Mouse (Mus musculus) spleen, postnatal 14 days (tissue): ENCODE measurements around the gene Kdm2b.
A peak's percentile ranks its signal among the peaks of the same experiment; 100 is the strongest.
"Not testable (repeated sequence)": the region's sequence is repeated elsewhere in the genome, so short reads cannot be mapped to it uniquely, and the experiment has no call there.

ENCODE experiments used
- DNase-seq, 2 experiments: peaks; one replicate each; pipeline ENCODE4 v3.0.0; 2021 to 2022; ENCODE audit warnings: low spot score in 2 of 2

Gene Kdm2b

DNA sequence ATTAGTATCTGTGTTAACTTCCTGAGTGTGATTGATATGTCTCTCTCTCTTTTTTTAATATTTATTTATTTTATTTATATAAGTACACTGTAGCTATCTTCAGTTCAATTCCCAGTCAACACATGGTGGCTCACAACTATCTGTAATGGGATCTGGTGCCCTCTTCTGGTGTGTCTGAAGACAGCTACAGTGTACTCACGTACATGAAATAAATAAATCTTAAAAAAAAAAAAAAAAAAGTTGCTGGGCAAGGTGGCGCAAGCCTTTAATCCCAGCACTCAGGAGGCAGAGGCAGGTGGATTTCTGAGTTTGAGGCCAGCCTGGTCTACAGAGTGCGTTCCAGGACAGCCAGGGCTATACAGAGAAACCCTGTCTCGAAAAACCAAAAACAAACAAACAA is 14.9 kb downstream of the Kdm2b start:
- DNase-seq: not testable (repeated sequence)

DNA sequence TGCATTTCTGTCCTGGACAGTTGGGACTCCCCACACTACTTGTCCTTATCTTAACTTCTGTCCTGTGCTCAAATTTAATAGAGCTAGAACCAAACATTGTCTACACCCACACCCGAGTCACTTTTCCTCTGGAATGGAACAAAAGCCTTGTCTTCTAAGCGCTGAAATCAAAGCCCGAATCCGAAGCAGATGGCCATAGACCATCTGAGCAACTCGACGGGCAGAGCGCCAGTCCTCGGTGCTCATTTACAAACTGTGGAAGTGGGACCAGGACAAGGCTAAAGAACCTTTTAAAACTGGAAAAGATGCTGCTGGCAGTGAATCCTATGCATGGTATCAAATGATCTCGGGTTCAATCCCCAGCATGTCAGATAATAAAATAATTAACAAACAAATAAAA is 17.5 kb downstream of the Kdm2b start:
- no peak for DNase-seq

GRCm38 (mm10) chr5:122971438-122971837 is 18.2 kb downstream of the Kdm2b start:
- no peak for DNase-seq

GRCm38 (mm10) chr5:122970056-122970455 is 19.6 kb downstream of the Kdm2b start:
- no peak for DNase-seq

DNA sequence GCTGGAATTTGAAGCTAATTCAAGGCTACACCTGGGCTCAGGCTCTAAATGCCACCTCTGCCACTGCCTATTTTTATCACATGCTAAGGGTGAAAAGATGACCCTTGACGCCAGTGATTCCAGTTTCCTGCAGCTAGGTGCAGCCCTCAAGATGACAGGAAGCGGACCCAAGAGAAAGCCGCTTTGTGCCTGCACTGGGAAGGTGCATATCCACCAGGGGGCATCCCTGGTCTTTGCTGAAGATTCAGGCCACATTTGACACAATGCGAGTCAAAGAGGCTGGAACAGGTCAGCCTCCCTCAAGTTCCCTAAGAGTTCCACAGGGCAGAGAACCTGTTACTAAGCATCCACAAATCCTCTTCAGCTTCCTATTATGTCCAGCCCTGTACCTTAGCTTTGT is 21.3 kb downstream of the Kdm2b start:
- DNase-seq: peak; percentile 56 to 73

DNA sequence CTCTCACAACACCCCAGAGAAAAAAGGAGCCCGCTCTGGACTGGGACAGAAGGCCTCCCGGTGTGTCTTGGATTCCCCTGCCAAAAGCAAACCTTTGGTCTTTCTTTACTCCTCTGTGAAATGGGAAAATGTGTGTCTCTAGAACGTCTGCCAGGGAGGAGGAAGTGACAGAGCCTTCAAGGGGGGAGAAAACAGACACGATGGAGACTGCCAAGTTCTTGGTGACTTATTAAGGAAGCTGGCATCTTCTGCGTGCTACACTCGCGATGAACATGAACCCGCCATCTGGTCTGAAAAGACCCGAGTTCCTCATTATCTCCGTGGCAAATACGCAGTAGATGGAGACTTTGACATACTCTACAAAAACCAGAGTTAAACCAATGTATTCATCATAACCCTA is 24.2 kb downstream of the Kdm2b start:
- DNase-seq: no peak

GRCm38 (mm10) chr5:122964853-122965252 is 24.8 kb downstream of the Kdm2b start:
- no peak for DNase-seq

DNA sequence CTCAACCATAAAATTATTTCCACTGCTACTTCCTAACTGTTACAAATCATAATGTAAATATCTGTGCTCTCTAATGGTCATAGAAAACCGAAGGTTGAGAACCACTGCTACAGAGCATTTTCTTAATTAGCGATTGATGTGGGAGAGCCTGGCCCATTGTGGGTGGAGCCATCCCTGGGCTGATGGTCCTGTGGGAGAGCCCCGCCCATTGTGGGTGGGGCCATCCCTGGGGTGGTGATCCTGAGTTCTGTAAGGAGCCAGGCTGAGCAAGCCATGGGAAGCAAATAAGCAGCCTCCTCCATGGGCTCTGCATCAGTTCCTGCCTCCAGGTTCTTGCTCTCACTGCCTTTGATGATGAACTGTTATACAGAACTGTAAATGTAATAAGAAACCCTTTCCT is 27.7 kb downstream of the Kdm2b start:
- no peak for DNase-seq

- DNase-seq: no peak
Observed at GRCm38 (mm10) chr5:122959391-122959790, 30.2 kb downstream of the Kdm2b start.

DNA sequence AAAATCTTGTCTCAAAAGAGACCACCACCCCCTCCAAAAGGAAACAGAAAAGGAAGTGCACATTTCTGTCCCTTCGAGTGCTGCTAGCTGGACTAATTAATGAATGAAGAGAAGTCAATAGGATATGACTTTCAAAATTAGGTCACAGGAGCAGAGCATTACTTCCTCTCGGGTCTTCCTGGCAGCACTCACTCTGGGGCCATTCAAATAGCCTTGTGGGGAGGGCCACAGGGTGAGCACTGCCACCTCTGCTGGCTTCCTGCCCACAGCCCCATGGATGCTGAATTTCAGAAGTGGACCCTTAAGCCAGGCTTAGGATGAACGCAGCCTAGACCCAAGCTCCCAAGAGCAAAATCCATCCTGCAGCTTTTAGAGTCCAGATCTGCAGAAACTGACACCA is 33.6 kb downstream of the Kdm2b start:
- no peak for DNase-seq

DNA sequence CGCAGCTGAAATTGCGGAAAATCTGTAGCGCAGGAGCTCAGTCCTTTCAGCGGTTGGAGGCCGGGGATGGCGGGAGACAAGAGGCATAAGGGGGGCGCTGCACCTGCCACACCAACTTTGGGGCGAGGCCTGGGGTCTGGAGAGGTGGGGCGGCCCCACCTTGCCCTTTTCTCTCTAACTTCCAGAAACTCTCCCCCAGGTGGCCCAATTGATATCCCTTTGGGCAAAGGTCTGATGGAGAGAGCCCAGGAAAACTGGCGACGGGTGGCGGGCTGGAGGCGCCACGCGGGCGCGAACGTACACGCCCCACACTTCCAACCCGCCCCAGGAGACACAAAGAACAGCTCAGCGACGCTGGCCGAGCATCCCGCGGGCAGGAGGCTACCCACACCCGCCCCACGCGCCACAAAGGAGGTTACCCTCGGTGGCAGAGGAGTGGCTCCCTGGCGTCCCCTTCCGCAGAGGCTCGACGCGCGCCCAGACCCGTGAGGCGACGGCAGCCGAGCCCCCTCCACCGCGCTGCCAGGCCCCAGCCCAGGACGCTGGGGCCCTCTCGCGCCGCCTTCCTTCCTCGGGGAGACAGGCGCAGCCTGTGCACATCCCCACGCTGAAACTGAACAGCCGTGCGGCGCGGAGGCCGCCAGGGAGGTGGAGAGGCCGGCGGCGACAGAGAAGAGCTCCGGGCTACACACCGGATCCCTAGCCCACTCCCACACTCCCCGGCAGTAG is 37.5 kb downstream of the Kdm2b start:
- peak in 1 of 2 experiments; percentile 9 for DNase-seq

DNA sequence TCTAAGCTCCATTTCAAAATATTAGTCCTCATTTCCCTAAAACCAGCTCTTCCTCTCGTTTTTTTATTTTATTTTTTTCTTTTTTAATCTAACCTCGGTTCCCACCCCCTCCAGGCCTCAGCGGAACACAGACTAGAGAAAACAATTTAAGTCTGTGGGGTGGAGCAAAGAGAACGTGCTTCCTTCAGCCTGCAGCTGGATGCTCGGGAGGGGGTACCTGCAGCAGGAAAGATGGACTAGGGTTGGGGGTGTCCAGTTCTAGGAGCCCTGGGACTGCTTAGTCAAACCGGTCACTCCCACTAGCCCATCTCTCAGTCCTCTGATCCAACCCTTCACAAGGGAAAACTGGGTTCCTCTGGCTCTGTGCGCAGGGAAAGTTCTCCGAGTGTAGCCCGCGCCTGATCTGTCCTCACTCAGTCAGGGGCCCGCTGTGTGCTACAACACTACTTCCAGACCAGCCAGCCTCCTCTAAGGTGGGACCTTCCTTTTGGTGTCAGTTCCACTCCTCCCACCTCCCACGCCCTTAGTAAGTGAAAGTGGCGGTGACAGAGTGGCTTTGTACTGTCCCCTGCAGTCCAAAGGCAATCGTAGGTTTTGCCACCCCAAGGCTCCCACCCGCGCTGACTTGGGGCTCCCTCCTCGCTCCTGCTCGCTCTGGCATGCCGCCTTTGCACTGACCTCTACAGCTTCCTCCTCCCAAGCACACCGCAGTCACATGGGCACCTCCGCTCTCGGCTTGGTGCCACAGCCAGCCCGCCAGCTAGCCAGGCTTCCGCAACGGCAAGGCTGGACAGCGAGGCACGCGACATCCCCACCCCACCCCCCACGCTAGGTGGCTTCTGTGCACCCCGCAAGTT is 38.3 kb downstream of the Kdm2b start:
- DNase-seq: peak; percentile 24 to 44

DNA sequence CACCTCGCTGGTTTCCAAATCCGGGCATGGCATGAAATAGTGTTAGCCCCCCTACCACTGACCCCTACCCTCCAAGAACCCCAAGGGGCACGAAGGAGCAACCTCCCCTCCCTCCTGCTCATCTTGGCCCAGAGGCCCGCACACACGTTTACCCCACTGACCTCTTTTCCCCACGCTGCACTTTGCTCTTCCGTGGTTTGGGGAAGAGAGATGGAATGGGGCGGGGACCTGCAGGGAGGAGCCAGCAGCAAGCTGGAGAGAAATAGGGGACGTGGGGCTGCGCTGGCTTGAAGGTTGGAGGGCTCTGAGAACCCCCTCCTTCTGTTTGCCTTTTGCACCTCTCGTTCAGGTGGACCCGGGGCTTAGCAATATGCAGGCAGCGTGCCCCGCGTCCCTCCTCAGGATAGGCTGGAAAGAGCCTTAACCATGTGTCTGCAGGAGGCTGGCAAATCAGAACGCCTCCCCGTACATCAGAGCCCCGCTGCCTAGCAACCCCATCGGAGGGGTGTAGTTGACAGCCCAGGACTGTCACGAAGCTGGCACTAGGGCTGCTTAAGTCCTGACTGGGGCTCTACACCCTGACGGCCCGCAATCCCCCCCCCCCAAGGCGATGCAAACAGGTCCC is 39.2 kb downstream of the Kdm2b start:
- no peak for DNase-seq

- DNase-seq: no peak
Observed at GRCm38 (mm10) chr5:122949101-122949500, 40.5 kb downstream of the Kdm2b start.

DNA sequence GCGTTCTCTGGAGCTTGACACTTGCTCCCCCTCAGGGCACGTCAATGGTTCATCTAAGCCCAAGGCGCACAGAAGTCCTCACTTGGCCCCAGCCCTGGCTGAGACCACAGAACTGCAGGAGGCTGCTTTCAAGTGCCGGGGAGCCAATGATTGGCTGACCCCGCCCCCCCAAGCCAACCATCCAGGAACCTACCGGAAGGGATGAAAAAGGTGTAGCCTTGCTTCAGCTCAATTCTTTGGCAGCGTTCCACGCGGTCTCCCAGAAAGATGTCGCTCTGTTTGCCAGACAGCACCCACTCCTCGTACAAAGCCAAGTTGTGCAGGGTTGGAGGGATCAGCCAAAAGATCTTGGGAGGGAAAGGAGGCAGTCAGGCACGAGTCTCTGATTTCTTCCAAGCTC is 42.1 kb downstream of the Kdm2b start:
- no peak for DNase-seq

DNA sequence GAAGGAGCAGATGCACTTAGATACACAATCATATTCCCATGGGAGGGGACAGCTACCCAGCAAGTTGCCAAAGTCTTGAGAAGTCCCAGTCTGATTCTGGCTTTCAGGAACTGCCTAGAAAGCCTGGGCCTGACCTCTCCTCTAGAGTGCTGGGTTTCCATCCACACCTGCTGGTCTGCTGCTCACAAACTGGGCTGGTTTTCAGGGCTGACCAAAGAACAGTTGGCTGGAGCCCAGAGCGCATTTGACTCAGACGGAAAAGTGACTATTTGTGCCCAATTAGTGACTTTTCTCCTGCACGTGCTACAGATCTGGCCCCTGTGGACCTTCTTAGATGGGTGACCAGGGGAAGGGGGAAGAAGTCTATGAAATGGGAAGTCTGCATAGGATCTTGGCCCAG is 50.9 kb downstream of the Kdm2b start:
- DNase-seq: no peak

GRCm38 (mm10) chr5:122937958-122938540 is 51.6 kb downstream of the Kdm2b start:
- no peak for DNase-seq

- no peak for DNase-seq
Observed at GRCm38 (mm10) chr5:122937031-122937430, 52.6 kb downstream of the Kdm2b start.

- DNase-seq: no peak
Observed at GRCm38 (mm10) chr5:122935810-122936209, 53.8 kb downstream of the Kdm2b start.

GRCm38 (mm10) chr5:122930991-122931390 is 58.6 kb downstream of the Kdm2b start:
- no peak for DNase-seq

DNA sequence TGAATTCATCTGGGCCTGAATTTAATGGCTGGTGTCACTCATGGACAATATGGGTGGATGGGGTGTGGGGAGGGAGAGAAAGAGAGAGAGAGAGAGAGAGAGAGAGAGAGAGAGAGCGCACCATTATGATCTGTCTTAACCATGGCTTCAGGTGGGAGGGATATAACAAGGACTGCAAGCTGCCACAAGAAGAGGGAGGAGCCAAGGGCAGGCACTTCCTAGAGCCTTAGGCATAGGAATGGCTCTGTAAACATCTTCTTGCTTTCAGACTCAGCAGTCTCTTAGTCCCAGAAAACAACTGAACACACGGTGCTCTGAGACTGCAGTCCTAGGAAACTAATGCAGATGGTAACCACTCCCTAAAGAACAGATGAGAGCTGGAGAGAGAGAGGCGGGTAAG is 61.3 kb downstream of the Kdm2b start:
- no peak for DNase-seq

DNA sequence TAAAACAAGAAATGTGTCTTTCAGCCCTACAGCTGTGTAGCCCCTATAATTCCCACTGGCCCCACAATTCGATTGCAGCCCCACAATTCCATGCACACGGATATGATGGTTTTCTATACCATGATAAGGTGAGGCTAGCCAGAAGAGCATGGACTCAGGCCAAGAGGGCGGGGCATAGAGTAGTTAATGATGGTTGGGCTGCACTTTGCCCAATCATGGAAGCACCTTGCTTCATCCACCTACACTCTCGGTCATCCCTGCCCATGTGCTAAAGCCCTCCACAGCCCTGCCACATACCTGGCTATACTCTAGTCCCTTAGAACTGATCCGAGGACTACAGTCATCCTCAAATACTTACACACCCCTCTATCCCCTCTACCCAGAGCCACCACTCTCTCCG is 61.9 kb downstream of the Kdm2b start:
- DNase-seq: no peak
